Mouse (Mus musculus) sigmoid colon, adult 10 weeks (tissue): ENCODE data around the gene Btbd35f2. TPM values are rescaled to one million over a fixed set of nuclear protein-coding genes. Genes with fewer than 3 reads are reported as not detected.

Experiments
- polyA plus RNA-seq: library from polyadenylated mRNA; stranded (reverse); fragments of 350-450 nt; fragmentation: Illumina TruSeq; extraction: RNeasy Lipid Tissue Mini Kit (QIAGEN cat#74804); gene quantifications from one replicate; pipeline ENCODE4 v1.2.3, GENCODE M21; 2014; ENCODE audit warnings: low read depth, low replicate concordance

The Btbd35f2 gene
- polyA plus RNA-seq, result not detected

DNA sequence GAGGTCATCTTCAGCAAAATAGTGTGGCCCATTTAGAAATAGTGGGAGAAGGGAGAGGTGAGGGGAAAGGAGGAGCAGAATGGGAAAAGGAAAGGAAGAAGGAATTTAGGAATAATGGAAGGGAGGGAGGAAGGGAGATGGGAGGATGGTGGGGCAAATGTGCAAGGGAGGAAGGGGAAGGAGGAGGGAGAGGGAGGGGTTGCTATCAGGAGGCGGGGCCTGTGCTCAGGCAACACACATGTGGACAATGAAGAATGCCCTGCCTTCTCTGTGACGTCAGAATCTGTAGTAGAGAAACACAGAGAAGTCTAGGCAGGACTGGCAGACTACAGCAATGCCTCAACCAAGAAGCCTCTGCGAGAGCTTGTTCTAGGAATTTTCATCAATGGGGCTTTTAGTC is at the start of gene Btbd35f2:
Gene Btbd35f2, plus strand, starts transcription at position 301 of the 400 bp plus-strand sequence.

Other genes starting within 250 kb of the Btbd35f2 start
- gene Btbd35f22, start 230.6 kb upstream of the Btbd35f2 start, polyA plus RNA-seq, result not detected